Mouse (Mus musculus) hindbrain, embryonic 14.5 days (tissue): ENCODE measurements around the gene Ppip5k1. TPM values are rescaled to one million over a fixed set of nuclear protein-coding genes. Genes with fewer than 3 reads are reported as not detected.

Source experiments
- ATAC-seq: fragments of 200-750 bp; cut with Nextera tagmentation; 2 replicates; pipeline ENCODE4 v1.8.0; 2017; ENCODE audit warnings: moderate number of reproducible peaks, mild to moderate bottlenecking, moderate TSS enrichment, moderate library complexity; ENCODE audit not compliant: low FRiP score
- DNase-seq: peaks from one replicate; pipeline ENCODE4 v3.0.0-alpha.2; 2015; ENCODE audit warnings: low spot score
- H3K27ac ChIP-seq: fragments of 300-500 bp; sonication (generic); 2 replicates; pipeline ENCODE4 v1.5.1; 2014; ENCODE audit warnings: mild to moderate bottlenecking, moderate library complexity
- H3K27me3 ChIP-seq: fragments of 300-500 bp; sonication (generic); 2 replicates; pipeline ENCODE4 v1.6.1; 2014; ENCODE audit warnings: mild to moderate bottlenecking, low read length, mixed read lengths; ENCODE audit not compliant: control insufficient read depth, insufficient read depth
- H3K36me3 ChIP-seq: fragments of 300-500 bp; sonication (generic); replicated peaks from 2 replicates; pipeline ENCODE4 v1.6.1; 2014; ENCODE audit not compliant: control insufficient read depth, insufficient read depth
- H3K4me1 ChIP-seq: fragments of 300-500 bp; sonication (generic); replicated peaks from 2 replicates; pipeline ENCODE4 v1.6.1; 2014; ENCODE audit warnings: antibody characterized with exemption, low read length, mixed read lengths; ENCODE audit not compliant: control insufficient read depth, insufficient read depth
- H3K4me2 ChIP-seq: fragments of 300-500 bp; sonication (generic); replicated peaks from 2 replicates; pipeline ENCODE4 v1.6.1; 2014; ENCODE audit warnings: mild to moderate bottlenecking, moderate library complexity
- H3K4me3 ChIP-seq: fragments of 300-500 bp; sonication (generic); replicated peaks from 2 replicates; pipeline ENCODE4 v1.5.1; 2014; ENCODE audit warnings: mild to moderate bottlenecking, low read length
- H3K9ac ChIP-seq: fragments of 300-500 bp; sonication (generic); 2 replicates; pipeline ENCODE4 v1.6.1; 2014
- H3K9me3 ChIP-seq: fragments of 300-500 bp; sonication (generic); 2 replicates; pipeline ENCODE4 v1.6.1; 2016; ENCODE audit warnings: low read length; ENCODE audit not compliant: control insufficient read depth
- WGBS: fragments of 180-500 bp; shearing (Covaris S2); extraction: QIAGEN DNeasy Blood & Tissue Kit; methylation state at CpG from one replicate; pipeline ENCODE4 v1.1.7; 2014; 5-methylcytosine and 5-hydroxymethylcytosine counted together
- polyA plus RNA-seq: library from polyadenylated mRNA; unstranded; fragments of >200 nt; fragmentation: Nextera tagmentation; extraction: Ambion mirVana; gene quantifications from 2 replicates; pipeline ENCODE4 v1.2.1, GENCODE M21; 2014

Gene Ppip5k1
- polyA plus RNA-seq, 1 experiment from 2014 or later, result 18.6 TPM

DNA sequence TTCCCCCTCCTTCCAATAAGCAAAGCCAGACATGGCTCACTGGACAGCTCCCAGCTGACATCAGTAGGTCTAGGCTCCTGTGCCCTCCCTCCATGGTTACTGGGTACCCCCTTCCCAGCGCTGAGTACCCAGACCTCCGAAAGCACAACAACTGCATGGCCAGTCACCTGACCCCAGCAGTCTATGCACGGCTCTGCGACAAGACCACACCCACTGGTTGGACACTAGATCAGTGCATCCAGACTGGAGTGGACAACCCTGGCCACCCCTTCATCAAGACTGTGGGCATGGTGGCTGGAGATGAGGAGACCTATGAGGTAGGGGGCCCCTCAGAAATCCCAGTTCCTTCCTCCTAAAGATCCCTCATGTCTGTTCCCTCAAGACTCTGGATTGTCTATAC, 4.3 kb upstream of the Ppip5k1 start:
- Histone ChIP-seq H3K27ac (no peak overlapping the region), H3K27me3 (peaks cover 20% of the 10 kb centered on the region), H3K4me1 (peaks cover 4% of the 10 kb centered on the region; the same call in 1 of the 2 replicates), H3K4me3 (peak overlapping the region; percentile 42), H3K36me3 (no peaks in the 10 kb centered on the region; the same call in 1 of the 2 replicates), H3K4me2 (peak overlapping the region; percentile 60), H3K9me3 (no peaks in the 10 kb centered on the region), H3K9ac (peak overlapping the region; percentile 72; the same call in 1 of the 2 replicates)
- DNase-seq (no peak), ATAC-seq (no peak)
- 56% methylated on average over 4 of the region's 4 CpGs for WGBS

DNA sequence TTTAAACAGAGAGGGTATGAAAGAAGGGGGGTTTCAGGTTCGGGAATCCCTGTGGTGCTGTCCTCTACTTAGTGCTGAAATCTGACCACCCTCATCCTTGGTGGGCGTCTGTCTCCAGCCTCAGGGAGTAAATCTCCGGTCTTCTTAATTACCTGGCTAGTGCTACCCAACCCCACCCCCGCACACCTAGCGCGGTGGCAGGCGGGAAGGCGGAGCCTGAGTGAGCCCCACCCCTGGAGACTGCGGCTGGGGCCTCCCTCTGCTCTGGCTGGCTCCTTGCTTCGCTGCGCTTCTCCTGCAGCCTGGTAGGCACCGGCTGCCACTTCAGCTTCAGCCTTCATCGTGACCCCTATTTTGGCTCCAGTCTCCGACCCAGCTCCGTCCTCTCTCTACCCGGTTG, 3.2 kb upstream of the Ppip5k1 start:
- no peaks in the 10 kb centered on the region for H3K9me3 ChIP-seq
- H3K27me3 ChIP-seq, result peaks cover 20% of the 10 kb centered on the region
- under 1% methylated on average over 16 of the region's 16 CpGs for WGBS
- H3K36me3 ChIP-seq, result no peaks in the 10 kb centered on the region; the same call in 1 of the 2 replicates
- peak overlapping the region; percentile 55 for H3K27ac ChIP-seq
- H3K4me2 ChIP-seq, result peak overlapping the region; percentile 60
- peak; percentile 62 for DNase-seq
- H3K4me3 ChIP-seq, result peak overlapping the region; percentile 42
- ATAC-seq, result peak; percentile 76
- H3K4me1 ChIP-seq, result peaks cover 9% of the 10 kb centered on the region; the same call in 1 of the 2 replicates
- H3K9ac ChIP-seq, result peak overlapping the region; percentile 72

DNA sequence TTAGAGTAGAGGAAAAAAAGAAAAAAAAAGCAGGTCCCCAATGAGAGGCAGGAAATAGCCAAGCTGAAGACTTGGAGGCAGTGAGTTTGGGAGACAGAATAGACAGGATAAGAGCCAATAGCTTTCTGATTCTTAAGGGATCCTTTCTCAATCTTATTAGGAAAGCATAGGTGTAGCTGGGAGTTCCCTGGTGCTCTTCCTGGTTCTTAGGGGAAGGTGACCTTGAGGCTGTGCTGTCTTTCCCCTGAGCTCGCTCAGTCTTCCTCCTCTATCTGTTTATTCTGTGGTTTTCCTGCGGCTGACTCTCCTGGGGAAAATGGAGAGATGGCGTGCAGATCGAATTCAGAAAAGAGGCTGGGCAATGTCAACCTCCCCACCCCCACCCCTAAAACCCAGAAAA, 2.8 kb upstream of the Ppip5k1 start:
- peak overlapping the region; percentile 60 for H3K4me2 ChIP-seq
- H3K9ac ChIP-seq, result peak overlapping the region; percentile 72
- peak overlapping the region; percentile 42 for H3K4me3 ChIP-seq
- DNase-seq (no peak), ATAC-seq (no peak)
- H3K9me3 ChIP-seq, result no peaks in the 10 kb centered on the region
- H3K4me1 ChIP-seq, result peaks cover 9% of the 10 kb centered on the region; the same call in 1 of the 2 replicates
- peaks cover 20% of the 10 kb centered on the region for H3K27me3 ChIP-seq
- H3K27ac ChIP-seq, result peak overlapping the region; percentile 55; the same call in 1 of the 2 replicates
- 8% methylated on average over 4 of the region's 4 CpGs for WGBS
- no peaks in the 10 kb centered on the region for H3K36me3 ChIP-seq

DNA sequence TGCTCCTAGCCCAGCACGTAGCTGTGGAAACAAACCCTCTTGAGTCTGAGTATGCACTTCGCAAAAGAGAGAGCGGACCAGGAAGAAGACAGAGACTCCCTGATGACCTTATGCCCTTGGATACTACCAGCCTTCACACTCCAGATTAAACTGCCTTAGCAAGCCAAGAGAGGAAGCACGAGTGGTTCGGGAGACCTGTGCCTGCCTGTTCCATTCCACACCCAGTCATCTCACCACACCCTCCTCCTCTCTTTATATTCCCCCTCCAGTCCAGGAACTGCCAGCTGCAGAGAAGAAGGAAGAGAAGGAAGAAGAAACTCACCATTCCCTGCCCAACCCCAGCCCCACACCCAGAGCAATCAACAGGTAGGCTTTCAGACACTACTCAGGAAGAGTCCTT, 2.3 kb upstream of the Ppip5k1 start, which contains the start of gene Ckmt1:
Gene Ckmt1 (plus strand): TSS at position 221 of the 400 bp plus-strand sequence.
- DNase-seq, result no peak
- H3K9me3 ChIP-seq, result no peaks in the 10 kb centered on the region
- ATAC-seq, result no peak
- peaks cover 9% of the 10 kb centered on the region; the same call in 1 of the 2 replicates for H3K4me1 ChIP-seq
- H3K4me3 ChIP-seq, result peak within 1 kb of the TSS; percentile 42
- H3K4me2 ChIP-seq, result peak within 1 kb of the TSS; percentile 60
- H3K27ac ChIP-seq, result peak within 1 kb of the TSS; percentile 55; the same call in 1 of the 2 replicates
- H3K36me3 ChIP-seq, result no peaks in the 10 kb centered on the region
- peaks cover 20% of the 10 kb centered on the region for H3K27me3 ChIP-seq
- WGBS, result 64% methylated on average over 5 of the region's 5 CpGs
- peak within 1 kb of the TSS; percentile 72 for H3K9ac ChIP-seq

DNA sequence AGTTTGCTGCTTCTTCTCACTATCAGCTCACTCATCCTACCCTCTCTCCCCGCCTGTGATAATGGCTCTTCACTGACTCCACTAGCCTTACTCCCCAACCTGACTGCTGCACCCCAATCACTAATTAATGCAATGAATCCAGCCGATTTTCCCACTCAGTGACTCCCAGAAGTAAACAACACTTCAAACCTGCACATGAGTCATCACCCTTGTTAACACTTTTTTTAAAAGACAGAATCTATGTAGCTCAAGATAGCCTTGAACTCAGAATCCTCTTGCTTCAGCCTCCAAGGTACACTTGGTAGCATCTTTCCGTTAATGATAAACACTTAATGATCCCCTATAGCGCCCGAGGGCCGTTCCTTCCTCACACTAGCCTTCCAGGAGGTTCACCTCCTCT, 818 bp downstream of the Ppip5k1 start:
- no peak for ATAC-seq
- H3K4me3 ChIP-seq, result peak overlapping the region; percentile 64
- H3K9ac ChIP-seq, result peak overlapping the region; percentile 79
- H3K4me1 ChIP-seq, result peaks cover 9% of the 10 kb centered on the region; the same call in 1 of the 2 replicates
- peak overlapping the region; percentile 78 for H3K27ac ChIP-seq
- WGBS, result 4% methylated on average over 6 of the region's 6 CpGs
- H3K27me3 ChIP-seq, result peaks cover 18% of the 10 kb centered on the region
- H3K9me3 ChIP-seq, result no peaks in the 10 kb centered on the region
- H3K4me2 ChIP-seq, result peak overlapping the region; percentile 62
- peaks cover 4% of the 10 kb centered on the region; the same call in 1 of the 2 replicates for H3K36me3 ChIP-seq
- no peak for DNase-seq

DNA sequence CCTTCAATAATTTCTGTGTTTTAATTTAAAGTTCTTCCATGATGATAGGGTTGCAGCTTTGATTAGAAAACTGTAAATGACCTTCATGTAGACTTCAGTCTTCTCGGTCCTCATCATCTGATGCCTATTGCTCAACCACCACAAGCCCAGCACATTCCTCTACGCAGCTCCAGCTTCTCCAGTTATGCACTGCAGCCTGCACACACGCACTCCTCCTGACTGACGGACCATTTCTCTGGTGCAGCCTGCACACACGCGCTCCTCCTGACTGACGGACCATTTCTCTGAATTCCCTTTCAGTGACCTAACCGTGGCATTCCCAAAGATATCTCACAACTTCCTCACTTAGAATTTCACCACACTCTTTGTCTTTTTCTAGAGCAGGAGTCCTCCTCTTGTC, 2.0 kb downstream of the Ppip5k1 start:
- DNase-seq, result no peak
- H3K9me3 ChIP-seq, result no peaks in the 10 kb centered on the region
- no peak overlapping the region for H3K9ac ChIP-seq
- H3K4me3 ChIP-seq, result no peak overlapping the region
- peaks cover 16% of the 10 kb centered on the region for H3K36me3 ChIP-seq
- no peak for ATAC-seq
- H3K4me1 ChIP-seq, result peaks cover 9% of the 10 kb centered on the region; the same call in 1 of the 2 replicates
- peaks cover 13% of the 10 kb centered on the region for H3K27me3 ChIP-seq
- WGBS, result 58% methylated on average over 8 of the region's 8 CpGs
- H3K4me2 ChIP-seq, result no peak overlapping the region
- H3K27ac ChIP-seq, result no peak overlapping the region

DNA sequence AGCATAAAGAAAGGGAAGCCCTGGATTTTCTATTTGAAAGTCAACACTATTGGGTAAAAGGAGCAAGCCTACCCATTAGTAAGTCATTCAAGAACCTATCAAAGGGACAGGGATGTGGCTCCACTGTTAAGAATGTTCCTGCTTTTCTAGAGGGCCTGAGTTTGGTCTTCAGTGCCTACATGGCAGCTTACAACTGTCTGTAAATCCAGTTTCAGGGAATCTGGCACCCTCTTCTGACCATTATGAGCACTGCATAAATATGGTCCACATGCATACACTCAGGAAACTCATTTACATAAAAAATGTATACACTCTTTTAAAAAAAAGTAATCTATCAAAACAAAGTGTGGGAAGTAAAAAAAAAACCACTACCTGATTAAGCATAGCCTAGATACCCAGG, 16.1 kb downstream of the Ppip5k1 start:
- Histone ChIP-seq H3K9ac (no peak overlapping the region), H3K9me3 (no peaks in the 10 kb centered on the region), H3K36me3 (peaks cover 61% of the 10 kb centered on the region), H3K4me1 (no peaks in the 10 kb centered on the region), H3K4me3 (no peak overlapping the region), H3K4me2 (no peak overlapping the region), H3K27ac (no peak overlapping the region), H3K27me3 (no peaks in the 10 kb centered on the region)
- DNase-seq (no peak), ATAC-seq (no peak)

DNA sequence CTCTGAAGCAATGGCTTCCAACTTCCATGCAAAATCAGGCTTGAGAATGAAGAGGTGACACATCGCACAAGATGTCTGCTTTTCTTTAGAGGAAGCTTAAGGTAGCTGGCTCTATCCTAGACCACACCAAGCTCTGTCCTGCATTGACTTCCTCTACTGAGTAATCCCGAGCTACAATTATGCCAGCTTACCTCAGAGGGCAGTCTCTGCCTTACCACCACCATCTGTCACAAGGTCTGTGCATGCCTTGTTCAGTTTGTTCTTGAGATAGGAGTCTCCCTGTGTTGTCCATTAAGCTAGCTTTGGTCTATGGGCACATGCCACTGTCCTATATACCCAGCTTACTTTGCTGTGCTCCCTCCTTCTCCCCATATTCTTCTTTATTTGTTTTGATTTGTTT, 25.7 kb downstream of the Ppip5k1 start:
- H3K36me3 ChIP-seq, result peaks cover 55% of the 10 kb centered on the region
- no peak overlapping the region for H3K9ac ChIP-seq
- no peak for ATAC-seq
- H3K4me2 ChIP-seq, result no peak overlapping the region
- no peaks in the 10 kb centered on the region for H3K4me1 ChIP-seq
- H3K27ac ChIP-seq, result no peak overlapping the region
- H3K27me3 ChIP-seq, result no peaks in the 10 kb centered on the region
- H3K4me3 ChIP-seq, result no peak overlapping the region
- DNase-seq, result no peak
- WGBS, result 93% methylated on average over 2 of the region's 2 CpGs
- H3K9me3 ChIP-seq, result no peaks in the 10 kb centered on the region

DNA sequence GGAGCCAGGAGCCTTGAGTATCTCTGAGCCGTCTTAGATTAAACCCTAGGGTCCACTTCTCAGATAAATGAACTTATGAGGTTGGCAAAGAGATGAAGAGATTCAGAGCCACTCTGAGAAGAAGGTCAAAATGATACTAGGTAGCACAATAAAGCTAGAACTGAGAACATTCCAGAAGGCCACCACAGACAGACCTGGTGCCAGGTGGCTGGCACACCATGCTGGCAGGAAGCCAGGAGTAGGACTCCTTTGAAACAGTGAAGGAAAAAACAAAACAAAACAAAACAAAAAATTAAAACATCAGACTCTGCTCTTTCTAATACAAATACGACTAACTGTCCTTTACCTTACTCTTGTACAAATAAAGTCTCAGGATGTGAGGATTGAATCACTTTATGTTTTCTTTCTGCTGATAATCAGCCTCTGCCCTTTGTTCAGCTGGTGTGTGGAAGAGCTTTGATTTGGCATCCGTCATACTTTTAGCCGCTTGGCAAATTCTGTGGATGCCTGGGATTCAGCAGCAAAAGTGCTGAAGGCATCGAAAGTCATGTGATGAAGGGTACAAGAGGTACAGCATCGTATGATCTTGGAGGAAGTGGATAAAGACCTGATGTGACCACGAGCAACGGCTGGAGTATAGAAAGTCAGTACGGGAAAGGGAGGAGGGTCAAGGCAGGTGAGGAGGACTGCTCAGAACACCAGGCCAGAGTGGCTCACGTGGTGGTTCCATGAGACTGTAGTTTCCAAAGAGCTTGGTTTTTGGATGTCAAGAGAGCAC, 31.3 kb downstream of the Ppip5k1 start:
- Histone ChIP-seq H3K4me3 (no peak overlapping the region), H3K9me3 (no peaks in the 10 kb centered on the region), H3K36me3 (peaks cover 36% of the 10 kb centered on the region), H3K4me1 (no peaks in the 10 kb centered on the region), H3K27ac (no peak overlapping the region), H3K4me2 (no peak overlapping the region), H3K9ac (no peak overlapping the region), H3K27me3 (no peaks in the 10 kb centered on the region)
- WGBS, result 90% methylated on average over 10 of the region's 10 CpGs
- no peak for ATAC-seq
- DNase-seq, result no peak
